Mouse (Mus musculus) G1E (cell line): ENCODE data around the gene Nfic.

Experiments used
- CTCF ChIP-seq: IDR thresholded peaks from 2 replicates; pipeline ENCODE4 v1.5.1; 2012; ENCODE audit warnings: low read depth, low read length, inconsistent platforms, mixed read lengths
- GATA1 ChIP-seq: IDR thresholded peaks from 2 replicates; pipeline ENCODE4 v1.6.1; 2012; ENCODE audit warnings: borderline replicate concordance, low read length, inconsistent platforms, mixed read lengths

DNA sequence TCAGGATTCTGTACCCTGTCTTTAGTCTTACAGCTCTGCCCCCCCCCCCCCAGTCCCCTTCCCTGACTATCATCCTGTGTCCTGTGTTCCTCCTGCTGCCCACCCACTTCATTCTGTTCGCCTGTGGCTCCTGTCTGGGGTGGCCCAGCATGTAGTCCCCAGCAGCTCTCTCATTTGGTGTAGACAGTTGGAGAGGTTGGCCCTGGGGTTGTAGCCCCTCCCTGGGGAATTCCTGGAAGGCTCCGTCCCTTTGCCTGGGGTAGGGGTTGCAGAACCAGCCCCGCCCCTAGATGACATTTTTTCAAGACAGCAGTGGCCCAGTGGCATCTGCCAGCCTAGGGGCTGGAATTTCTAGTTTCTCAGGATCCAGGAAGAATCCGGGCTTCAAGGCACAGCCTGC lies 97.2 kb downstream of the Nfic start:
- TF ChIP-seq CTCF (no peak), GATA1 (no peak)
